Mouse (Mus musculus) urinary bladder, adult 18-20 months (tissue): ENCODE data around the gene Slc35g3.

Experiments used
- DNase-seq, 2 experiments: peaks; one replicate each; pipeline ENCODE4 v3.0.0; 2022; ENCODE audit warnings: low spot score in 2 of 2, mixed read lengths in 2 of 2

Slc35g3 gene

DNA sequence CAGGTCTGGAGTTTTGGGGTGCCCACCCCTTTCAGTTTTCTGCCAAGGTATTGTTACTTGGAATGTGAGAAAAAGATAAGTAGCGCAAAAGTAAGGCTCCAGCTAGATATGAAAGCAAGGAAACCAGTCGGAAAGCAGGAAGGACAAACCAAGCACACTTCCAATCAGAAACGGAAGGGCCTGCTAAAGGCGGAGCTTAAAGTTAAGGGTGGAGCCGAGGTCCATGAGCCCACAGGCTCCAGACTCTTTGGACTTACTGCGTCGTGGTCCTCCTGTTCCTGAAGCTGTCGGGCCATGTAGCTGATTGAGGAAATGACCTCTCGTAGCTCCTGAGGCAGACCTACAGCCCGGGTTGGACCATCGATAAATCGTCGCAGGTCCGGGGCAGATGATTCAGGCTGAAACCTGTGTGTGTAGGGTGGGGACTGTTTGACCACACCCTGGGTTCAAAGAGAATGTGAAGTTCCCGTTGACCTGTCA is 23.1 kb upstream of the Slc35g3 start:
- peak in 1 of 2 experiments; percentile 38 for DNase-seq

DNA sequence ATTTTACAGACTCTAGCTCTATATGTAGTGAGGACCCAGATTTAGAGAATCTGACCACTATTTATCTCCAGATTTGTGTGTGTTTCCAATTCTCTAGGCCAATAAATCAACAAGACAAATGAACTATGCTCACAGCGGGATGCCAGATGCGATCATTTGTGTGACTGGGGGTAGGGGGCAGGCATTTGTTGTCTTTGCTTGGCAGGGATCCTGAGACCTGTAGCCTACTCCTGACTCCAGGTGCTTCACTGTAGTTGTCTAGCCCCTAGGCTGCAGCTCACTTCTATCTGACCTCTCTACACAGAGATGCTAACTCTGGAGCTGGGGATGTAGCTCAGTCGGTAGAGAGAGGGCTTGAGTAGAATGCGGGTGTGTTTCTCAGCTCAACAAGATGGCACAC is 20.1 kb upstream of the Slc35g3 start:
- no peak for DNase-seq

DNA sequence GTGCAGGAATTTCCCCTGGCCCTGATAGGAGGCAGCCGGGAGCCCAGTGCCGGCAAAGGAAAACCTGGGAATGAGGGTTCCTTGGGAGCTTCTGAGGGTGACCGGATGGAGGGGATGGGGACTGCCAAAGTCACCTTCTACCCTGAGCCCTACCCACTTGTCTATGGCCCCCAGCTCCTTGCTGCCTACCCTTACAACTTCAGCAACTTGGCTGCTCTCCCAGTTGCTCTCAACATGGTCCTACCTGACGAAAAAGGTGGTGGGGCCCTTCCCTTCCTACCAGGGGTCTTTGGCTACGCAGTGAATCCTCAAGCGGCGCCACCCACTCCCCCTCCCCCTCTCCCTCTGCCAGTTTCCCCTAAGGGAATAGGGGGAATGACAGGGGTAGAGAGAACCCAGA is 17.2 kb upstream of the Slc35g3 start:
- DNase-seq = no peak

DNA sequence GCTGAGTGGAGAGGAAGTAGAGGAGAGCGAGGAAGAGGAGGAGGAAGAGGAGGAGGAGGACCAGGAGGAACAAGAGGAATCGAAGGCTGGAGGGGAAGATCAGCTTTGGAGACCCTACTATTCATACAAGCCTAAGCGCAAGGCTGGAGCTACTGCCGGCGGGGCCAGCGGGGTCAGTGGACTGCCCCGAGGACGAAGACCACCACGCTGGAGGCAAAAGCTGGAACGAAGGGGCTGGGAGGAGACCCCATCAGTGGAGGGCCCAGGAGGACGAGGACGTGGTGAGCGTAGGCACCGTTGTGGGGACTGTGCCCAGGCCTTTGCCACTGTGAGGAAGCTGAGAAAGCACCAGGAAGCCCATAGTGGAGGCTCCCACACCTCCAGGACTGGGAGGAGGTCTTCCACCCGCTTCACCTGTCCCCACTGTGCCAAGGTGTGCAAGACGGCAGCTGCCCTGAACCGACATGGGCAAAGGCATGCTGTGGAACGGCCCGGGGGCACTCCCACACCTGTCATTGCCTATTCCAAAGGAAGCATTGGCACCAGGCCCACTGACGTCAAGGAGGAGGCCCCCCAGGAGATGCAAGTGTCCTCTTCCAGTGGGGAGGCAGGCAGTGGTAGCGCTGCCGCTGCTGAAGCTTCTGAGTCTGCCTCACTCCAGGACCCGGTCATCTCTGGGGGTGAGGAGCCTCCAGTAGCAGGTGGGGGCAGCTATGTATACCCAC is 16.7 kb upstream of the Slc35g3 start:
- DNase-seq = no peak

DNA sequence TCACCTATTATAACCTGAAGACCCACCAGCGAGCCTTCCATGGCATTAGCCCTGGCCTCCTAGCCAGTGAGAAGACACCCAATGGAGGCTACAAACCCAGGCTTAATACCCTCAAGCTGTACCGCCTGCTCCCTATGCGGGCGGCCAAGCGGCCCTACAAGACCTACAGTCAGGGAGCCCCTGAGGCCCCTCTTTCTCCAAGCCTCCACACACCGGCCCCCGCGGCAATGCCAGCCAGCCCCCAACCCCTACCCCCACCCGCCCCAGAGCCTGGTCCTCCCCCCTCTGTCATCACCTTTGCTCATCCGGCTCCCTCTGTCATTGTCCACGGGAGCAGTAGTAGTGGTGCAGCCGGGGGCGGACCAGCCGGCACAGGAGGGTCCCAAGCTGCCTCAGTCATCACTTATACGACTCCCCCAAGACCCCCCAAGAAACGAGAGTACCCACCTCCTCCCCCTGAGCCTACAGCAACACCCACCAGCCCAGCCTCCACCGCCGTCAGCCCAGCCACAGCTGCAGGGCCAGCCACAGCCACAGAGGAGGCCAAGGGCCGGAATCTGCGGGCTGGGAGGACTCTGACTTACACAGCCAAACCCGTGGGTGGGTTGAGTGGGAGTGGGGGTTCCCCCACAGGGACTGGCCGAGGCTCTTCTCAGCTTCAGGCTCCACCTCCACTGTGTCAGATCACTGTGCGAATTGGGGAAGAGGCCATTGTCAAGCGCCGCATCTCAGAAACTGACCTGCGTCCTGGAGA is 15.9 kb upstream of the Slc35g3 start:
- DNase-seq = no peak

DNA sequence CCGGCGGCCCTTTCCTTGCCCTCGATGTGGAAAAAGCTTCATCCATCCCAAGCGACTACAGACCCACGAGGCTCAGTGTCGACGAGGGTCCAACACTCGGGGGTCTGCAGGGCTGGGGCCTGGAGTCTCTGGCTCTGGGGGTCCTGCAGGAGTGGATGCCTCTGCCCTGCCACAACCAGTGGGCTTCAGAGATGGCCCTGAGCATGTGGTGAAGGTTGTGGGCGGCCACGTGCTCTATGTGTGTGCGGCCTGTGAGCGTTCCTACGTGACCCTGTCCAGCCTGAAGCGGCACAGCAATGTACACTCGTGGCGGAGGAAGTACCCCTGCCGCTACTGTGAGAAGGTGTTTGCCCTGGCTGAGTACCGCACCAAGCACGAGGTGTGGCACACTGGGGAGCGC is 14.7 kb upstream of the Slc35g3 start:
- DNase-seq = no peak

DNA sequence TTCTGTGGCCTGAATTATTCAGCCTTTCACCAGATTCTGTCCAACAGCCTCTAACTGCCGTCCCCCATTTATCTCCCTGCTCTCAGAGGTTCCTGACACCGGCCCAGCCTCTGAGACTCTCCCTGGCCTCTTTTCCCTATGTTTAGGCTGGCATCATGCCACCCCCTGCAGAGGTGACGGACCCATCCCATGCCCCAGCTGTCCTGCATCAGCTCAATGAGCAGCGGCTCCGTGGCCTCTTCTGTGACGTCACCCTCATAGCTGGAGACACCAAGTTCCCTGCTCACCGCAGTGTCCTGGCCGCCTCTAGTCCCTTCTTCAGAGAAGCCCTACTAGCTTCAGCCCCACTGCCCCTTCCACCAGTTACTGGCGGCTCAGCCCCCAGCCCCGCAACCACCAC is 13.9 kb upstream of the Slc35g3 start:
- DNase-seq = no peak

DNA sequence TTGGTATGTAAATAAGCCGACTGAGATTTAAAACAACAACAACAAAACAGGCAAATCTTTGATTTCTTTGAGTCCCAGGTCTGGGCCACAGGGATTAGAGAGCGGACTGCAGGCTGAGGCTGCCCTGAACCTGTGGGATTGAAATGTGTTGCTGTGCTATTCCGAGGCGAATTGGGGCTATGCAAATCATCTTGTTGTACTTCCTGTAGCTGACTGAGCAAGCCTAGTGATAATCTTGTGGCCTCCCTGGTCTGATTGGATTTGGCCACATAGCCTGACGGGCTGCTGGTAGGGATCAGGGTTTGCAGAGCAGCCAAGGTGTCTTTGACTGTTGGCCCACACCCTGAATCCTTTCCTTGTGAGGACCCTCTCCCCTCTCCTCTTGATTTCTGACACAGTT is 13.2 kb upstream of the Slc35g3 start:
- DNase-seq = no peak

DNA sequence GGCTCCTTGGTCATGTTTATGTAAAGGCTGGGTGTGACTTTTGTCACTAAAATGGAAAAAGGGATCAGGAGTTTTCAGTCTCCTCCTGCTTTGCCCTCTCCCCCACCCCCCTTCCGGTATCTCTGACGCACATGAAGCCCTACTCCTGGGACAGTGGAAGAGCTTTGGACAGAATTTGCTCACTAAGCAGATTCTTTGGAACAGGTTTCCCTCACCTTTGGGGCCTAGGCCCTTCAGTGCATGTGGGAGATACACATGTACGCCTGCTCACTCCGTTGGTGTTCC is 5.8 kb upstream of the Slc35g3 start:
- no peak for DNase-seq

DNA sequence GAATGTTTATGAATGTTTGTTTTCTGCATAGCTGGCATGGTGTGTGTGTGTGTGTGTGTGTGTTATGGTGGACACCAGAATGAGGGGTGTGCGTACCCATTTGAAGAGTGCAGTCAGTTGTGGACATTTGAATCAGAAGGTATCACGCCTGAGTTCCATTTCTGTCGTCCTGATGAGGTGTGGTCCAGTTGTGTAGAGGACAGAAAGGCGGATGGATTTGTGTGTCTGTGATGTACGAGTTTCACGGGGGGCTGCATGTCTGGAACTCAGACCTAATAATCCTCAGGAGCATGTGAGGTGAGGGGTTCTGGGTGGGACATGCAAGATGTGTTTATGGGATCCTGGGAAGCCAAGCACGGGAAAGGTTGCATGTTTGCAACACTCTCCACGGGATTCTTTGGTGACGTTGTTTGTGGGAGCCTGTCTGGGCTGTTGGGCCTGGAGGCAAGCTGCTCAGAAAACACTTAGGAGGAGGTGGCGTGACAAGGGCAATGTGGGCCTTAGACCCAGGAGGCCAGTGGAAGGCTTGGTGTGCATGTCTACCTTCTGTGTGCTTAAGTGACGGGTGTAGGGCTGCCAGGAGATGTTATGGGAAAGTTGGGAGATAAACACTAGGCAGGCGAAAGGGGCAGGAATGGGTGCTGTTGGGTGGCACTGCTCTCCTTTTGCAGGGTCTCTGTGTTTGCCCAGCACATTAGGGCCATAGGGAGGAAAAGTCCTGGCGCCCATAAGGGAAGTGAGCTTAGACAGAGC is 5.3 kb upstream of the Slc35g3 start:
- peak in 1 of 2 experiments; percentile 12 for DNase-seq

DNA sequence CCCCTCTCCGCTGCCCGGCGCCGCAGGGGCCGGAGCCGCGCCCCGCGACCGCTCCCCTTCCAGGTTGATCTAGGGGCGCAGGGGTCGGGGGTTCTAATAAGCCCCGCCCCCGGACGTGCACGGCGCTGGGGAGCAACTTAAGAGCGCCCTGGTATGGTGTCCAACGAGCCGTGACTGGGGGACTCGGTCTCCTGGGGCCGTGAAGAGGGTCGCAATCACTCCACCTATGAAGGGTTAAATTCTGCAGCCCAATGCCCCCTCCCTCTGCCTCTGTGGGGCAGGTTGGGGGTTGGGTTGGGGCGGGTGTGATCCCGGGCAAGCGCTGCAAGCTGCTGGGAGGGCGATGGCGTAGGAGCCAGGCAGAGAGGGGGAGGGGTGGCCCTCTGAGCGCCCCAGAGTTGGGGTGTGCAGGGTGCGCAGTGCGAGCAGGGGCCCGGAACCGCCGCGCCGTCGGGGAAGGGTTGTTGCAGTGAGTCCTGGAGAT is 4.4 kb upstream of the Slc35g3 start:
- peak; percentile 64 to 72 for DNase-seq

DNA sequence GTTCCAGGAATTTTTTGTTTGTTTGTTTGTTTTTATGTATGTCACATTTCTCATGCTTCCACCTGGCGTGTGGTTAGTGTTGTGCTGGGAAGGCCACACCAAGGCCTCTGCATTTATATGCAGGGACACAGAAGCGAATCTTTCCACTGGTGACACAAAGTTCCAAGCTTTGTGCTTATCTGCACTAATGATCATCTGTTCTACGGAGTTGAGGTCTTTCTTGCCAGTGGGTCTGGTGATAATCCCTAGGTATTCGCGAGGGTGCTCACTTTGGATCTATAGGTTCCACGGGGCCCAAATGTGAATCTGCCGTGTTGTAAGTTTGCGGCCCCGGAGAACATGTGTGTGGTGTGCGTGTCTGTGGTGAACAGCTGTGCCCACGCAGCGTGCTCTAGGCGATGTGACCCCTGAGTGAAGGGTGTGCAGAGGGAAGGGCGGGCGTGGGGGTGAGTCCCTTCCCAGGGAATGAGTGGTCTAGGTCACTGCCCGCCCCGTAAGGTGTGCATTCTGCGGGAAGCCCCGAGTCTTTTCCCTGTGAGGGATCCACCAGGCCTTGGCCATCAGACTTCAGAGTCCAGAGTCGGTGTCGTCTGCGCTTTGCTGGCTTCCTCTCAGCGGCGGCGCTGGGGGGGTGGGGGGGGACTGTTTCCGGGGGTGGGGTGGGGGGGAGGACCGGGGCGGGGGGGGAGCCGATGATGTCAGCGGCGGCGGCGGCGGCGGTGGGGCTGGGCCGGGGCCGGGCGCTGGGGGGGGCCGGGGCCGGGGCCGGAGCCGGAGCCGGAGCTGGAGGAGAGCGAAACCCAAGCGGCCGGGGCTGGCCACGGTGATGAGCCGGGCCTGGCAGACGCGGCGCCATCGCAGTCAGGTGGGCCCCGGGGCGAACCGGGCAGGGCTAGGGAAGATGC is 3.7 kb upstream of the Slc35g3 start, which contains the start of gene Zbtb4:
Gene Zbtb4, plus strand, starts transcription at position 692 of the 905 bp plus-strand sequence.
- DNase-seq = peak in 1 of 2 experiments; percentile 26

DNA sequence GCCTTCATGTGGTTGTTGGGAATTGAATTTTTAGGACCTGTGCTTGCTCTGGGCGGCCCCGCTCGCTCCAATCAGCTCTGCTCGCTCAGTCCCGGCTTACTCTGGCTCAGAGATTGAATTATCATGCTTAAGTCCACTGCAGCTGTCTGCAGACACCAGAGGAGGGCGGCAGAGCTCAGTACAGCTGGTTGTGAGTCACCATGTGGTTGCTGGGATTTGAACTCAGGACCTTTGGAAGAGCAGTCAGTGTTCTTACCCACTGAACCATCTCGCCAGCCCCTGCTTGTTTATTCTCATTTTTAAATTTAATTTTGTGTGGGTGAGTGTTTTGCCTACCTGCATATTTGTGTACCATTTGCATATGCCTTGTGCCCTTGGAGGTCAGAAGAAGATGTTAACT is 1.8 kb upstream of the Slc35g3 start:
- DNase-seq = no peak

DNA sequence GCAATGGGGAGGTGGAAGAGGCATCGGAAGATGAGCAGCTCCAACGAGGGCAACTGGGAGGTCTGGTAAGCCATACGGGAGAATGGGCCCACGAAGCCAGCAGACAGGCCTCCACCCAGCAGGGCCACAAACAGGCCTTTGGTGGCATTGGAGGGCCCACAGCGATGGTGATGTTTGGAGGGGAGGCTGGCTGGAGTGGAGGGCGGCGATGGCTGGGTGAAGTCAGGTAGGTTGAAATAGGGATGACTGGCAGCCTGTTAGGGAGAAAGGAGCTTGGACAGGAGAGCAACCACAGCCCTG is 917 bp downstream of the Slc35g3 start:
- DNase-seq = no peak

DNA sequence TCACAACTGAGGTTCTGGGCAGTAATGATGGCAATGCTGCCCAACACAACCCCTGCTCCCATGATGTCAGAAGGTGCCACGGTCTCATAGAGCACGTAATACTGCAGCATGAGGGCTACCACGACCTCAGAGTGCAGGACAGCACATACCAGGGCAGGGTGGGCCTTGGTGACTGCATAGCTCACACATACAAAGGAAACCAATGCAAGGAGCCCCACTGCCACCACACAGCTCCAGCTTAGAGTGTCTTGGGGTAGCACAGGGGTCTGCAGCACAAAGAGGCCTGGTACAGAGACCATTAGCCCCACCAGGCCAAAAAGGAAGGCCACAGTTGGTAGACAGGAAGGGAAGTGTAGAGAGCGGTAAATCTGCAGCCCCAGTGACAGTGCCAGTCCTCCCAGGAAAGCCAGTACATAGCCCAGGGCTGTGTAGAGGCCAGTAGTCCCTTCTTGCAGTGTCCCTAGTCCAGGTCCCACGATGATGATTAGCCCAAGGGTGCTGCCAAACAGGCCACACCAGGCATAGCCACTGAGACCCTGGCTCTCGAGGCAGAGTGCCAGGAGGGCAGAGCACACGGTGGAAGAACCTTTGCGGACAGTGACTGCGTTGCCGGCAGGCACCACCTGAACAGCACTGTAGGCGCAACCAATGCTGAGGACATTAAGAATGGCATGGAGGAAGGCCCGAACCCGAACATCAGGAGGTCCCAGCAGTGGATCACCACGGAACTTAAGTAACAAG is 1.4 kb downstream of the Slc35g3 start:
- DNase-seq = no peak

DNA sequence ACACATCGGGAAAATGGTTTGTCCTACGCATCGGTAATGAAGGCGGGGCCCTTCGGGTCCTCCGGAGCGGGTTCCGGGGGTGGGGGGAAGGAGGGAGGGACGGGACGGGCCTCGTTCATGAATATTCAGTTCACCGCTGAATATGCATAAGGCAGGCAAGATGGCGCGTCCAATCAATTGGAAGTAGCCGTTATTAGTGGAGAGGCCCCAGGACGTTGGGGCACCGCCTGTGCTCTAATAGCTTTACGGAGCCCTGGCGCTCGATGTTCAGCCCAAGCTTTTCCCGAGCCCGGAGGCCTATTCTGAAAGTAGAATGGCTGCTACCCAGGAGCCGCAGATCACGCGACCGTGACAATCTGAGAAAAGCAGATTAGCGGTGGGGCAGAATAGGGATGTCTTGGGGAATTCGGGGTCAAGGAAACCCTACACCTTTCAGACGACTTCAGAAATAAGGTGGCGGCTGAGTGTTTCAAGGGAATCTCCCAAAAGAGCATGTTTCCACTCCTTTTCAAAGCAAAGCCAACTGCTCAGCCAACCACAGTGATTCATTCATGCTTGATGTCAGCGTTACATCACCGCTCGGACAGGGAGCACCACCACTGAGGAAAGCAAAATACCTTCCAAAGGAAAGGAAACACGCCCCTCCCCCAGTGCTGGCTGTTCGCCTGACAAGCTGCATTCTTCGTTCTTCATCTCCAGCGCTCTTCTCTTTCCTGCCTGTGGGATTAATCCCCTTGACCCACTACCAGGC is 2.6 kb downstream of the Slc35g3 start:
- peak; percentile 76 to 82 for DNase-seq

DNA sequence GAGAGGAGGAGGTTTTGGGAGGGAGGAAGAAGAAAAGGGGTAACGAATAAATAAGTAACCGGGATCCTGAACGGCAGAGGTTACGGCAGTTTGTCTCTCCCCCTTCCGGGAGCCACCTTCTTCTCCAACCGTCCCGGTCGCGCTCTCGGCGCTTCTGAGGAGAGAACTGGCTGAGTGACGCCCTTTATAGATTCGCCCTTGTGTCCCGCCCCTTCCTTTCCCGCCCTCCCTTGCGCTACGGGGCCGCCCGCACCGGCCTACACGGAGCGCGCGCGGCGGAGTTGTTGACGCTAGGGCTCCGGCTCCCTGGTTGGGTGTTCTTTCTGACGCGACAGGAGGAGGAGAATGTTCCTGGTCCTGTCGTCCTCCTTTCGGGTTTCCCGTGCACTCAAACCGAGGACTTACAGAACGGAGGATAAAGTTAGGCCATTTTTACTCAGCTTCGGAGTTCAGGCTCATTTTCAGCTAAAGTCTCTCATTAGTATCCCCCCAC is 3.2 kb downstream of the Slc35g3 start, which contains the start of gene Polr2a:
Gene Polr2a, minus strand, starts transcription at position 160 of the 493 bp plus-strand sequence.
- DNase-seq = peak; percentile 95 to 96

DNA sequence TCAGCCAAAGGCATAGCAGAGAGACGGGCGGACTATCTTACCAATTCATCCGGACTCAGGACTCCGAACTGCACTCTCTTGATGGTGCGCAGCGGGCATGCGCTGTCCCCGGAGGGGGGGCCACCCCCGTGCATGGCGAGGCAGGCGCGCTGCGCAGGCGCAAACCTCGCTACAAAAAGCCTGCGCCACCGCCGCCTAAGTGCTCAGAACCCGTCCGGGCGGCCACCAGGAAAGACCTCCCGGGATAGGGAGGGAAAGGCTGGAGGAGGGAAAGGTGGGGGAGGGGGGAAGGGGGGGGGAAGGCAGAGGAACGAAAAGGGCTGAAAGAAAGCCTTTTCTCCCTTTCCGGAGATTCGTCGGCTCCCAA is 3.7 kb downstream of the Slc35g3 start:
- peak; percentile 95 for DNase-seq

DNA sequence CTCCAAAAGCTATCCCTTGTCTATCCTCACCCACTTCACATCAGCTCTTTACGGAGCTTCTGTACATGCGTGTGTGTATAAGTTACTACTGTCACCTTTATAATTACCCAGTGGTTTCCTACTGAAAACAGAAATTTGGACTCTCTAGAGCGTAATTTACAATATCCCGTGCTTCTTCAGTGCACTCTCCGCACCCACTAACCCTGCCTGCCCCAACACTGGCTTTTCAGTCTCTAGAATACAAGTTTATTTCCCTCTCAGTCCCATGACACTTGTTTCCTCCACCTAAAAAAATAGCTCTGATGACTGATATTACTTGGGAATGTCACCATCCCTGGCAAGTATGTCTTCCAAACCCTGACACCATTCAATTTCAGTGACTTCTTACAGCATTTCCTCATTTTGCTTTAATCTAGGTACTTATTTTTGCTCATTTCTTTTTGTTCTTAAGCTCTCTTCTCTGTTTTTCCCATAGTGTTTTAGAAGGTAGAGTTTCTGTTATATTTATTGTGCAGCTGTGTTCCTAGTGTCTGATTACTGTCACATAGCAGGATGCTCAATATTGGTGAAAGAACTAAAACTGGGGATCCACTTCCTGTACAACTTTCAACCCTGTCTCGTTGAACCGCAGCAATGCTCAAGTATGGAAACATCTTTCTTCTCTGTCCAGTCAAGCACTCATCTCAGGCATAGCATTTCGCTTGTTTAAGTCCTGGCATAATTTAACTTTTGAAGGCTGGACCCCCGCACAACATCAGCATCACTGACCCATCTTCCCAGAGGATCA is 4.3 kb downstream of the Slc35g3 start:
- no peak for DNase-seq
